9 mouse cellular contexts compared by ENCODE assay signal in genomic region chr6:146751671-146752070, GRCm38 (mm10). TPM values are rescaled to one million over a fixed set of nuclear protein-coding genes. Genes with fewer than 3 reads are reported as not detected.
DNase-seq lines count a peak whose midpoint lies in the region; ATAC-seq and TF ChIP-seq lines count a peak whose summit lies in the region.
"Had no signal": no experiment of that assay in that cellular context is flagged by ENCODE, and none has a peak within 500 bp of the region (broad histone marks: within the 10 kb centered on the region; RNA-seq: fewer than 3 reads in every experiment).

No protein-coding gene starts in this region.

- H3K27me3 ChIP-seq in myocyte (ENCODE audit: control insufficient read depth, insufficient read depth, insufficient read length), result no peaks in the 10 kb centered on the region
- no peaks in the 10 kb centered on the region for H3K27me3 ChIP-seq in hindbrain, embryonic 14.5 days (ENCODE audit: control insufficient read depth, insufficient read depth, low read length)
- H3K27me3 ChIP-seq in forebrain, embryonic 11.5 days (ENCODE audit: control insufficient read depth, insufficient read depth, low read length), result no peaks in the 10 kb centered on the region
- H3K27me3 ChIP-seq: limb, embryonic 13.5 days had no signal

- no peaks in the 10 kb centered on the region for H3K9me3 ChIP-seq in hindbrain, embryonic 14.5 days (ENCODE audit: control insufficient read depth, low read length)
- no peaks in the 10 kb centered on the region for H3K9me3 ChIP-seq in forebrain, embryonic 11.5 days (ENCODE audit: control insufficient read depth, low read length)
- H3K9me3 ChIP-seq: limb, embryonic 13.5 days had no signal

- no peak overlapping the region for H3K9ac ChIP-seq in hindbrain, embryonic 14.5 days
- H3K9ac ChIP-seq in forebrain, embryonic 11.5 days (ENCODE audit: low read length), result no peak overlapping the region
- H3K9ac ChIP-seq: limb, embryonic 13.5 days had no signal

- H3K36me3 ChIP-seq in myocyte (ENCODE audit: control insufficient read depth, insufficient read depth), result no peaks in the 10 kb centered on the region
- H3K36me3 ChIP-seq in hindbrain, embryonic 14.5 days (replicated peaks; ENCODE audit: control insufficient read depth, insufficient read depth), result no peaks in the 10 kb centered on the region
- no peaks in the 10 kb centered on the region for H3K36me3 ChIP-seq in forebrain, embryonic 11.5 days (ENCODE audit: control insufficient read depth, insufficient read depth, low read length)
- H3K36me3 ChIP-seq: limb, embryonic 13.5 days had no signal

- H3K27ac ChIP-seq in hindbrain, embryonic 14.5 days, result no peak overlapping the region
- H3K27ac ChIP-seq in forebrain, embryonic 11.5 days (ENCODE audit: low read depth, low read length), result no peak overlapping the region
- H3K27ac ChIP-seq: limb, embryonic 13.5 days had no signal

- H3K79me2 ChIP-seq in myocyte (ENCODE audit: control insufficient read depth, insufficient read depth), result peaks cover 13% of the 10 kb centered on the region

- peak; percentile 11 for TF ChIP-seq POLR2A in myocyte (IDR thresholded peaks at IDR 0.05; ENCODE audit: insufficient read length, low read depth)

- H3K4me3 ChIP-seq in myocyte, result no peak overlapping the region
- no peak overlapping the region for H3K4me3 ChIP-seq in hindbrain, embryonic 14.5 days (replicated peaks; ENCODE audit: low read length)
- no peak overlapping the region for H3K4me3 ChIP-seq in forebrain, embryonic 11.5 days (ENCODE audit: low read depth, low read length)
- H3K4me3 ChIP-seq: limb, embryonic 13.5 days had no signal

- H3K4me2 ChIP-seq in myocyte (ENCODE audit: low read depth), result peak overlapping the region; percentile 46
- H3K4me2 ChIP-seq in hindbrain, embryonic 14.5 days (replicated peaks), result no peak overlapping the region
- H3K4me2 ChIP-seq in forebrain, embryonic 11.5 days (ENCODE audit: low read depth, low read length, severe bottlenecking), result no peak overlapping the region
- H3K4me2 ChIP-seq: limb, embryonic 13.5 days had no signal

- 65% methylated on average over 1 of the region's 1 CpGs for WGBS in hindbrain, embryonic 14.5 days
- WGBS in forebrain, embryonic 11.5 days, result 92% methylated on average over 1 of the region's 1 CpGs

- no peak for ATAC-seq in hindbrain, embryonic 14.5 days (ENCODE audit: low FRiP score)
- ATAC-seq in forebrain, embryonic 11.5 days (replicated peaks; ENCODE audit: low FRiP score), result no peak

- H3K4me1 ChIP-seq in hindbrain, embryonic 14.5 days (replicated peaks; ENCODE audit: control insufficient read depth, insufficient read depth, low read length), result 0 out of 2 replicates have a peak, but pooled peaks cover 3% of the 10 kb centered on the region
- H3K4me1 ChIP-seq in forebrain, embryonic 11.5 days (replicated peaks; ENCODE audit: control insufficient read depth, insufficient read depth, low read length), result no peaks in the 10 kb centered on the region

- DNase-seq in adrenal gland, adult 8-10 months, result peak; percentile 15
- DNase-seq in adrenal gland, postnatal 14 days, result no peak
- DNase-seq in retina, postnatal 1 day, result peak; percentile 17
- no peak for DNase-seq in retina, embryonic 14.5 days (ENCODE audit: low spot score)
- peak; percentile 33 for DNase-seq in induced T-regulatory cell, adult 2 months (ENCODE audit: low read depth)
- DNase-seq in hindbrain, embryonic 14.5 days (ENCODE audit: low spot score), result no peak
- DNase-seq in forebrain, embryonic 11.5 days (ENCODE audit: low spot score), result no peak

- H3ac ChIP-seq in myocyte (ENCODE audit: control insufficient read depth, insufficient read length), result no peak overlapping the region

TF ChIP-seq in myocyte, 11 proteins besides CTCF, POLR2A, EP300 and RAD21:
- no peak for TF ChIP-seq CEBPB (IDR thresholded peaks at IDR 0.05; ENCODE audit: insufficient read depth, poor library complexity, severe bottlenecking)
- TF ChIP-seq MAX (IDR thresholded peaks at IDR 0.05; ENCODE audit: low read depth), result no peak
- TF ChIP-seq MYOD1 (IDR thresholded peaks at IDR 0.05; ENCODE audit: control insufficient read depth in 1 of 3, insufficient read length in 2 of 3, low read depth in 2 of 3), result no peak
- no peak for TF ChIP-seq MYOG (IDR thresholded peaks at IDR 0.05; ENCODE audit: control insufficient read depth in 1 of 3, insufficient read depth in 1 of 3, insufficient read length in 2 of 3, low read depth in 2 of 3)
- no peak for TF ChIP-seq E2F4 (IDR thresholded peaks at IDR 0.05; ENCODE audit: insufficient read depth)
- no peak for TF ChIP-seq REST (IDR thresholded peaks at IDR 0.05; ENCODE audit: insufficient read depth, insufficient read length)
- no peak for TF ChIP-seq SRF (IDR thresholded peaks at IDR 0.05; ENCODE audit: control insufficient read depth, insufficient read length, low read depth)
- no peak for TF ChIP-seq TCF12 (IDR thresholded peaks at IDR 0.05; ENCODE audit: insufficient read depth, poor library complexity, severe bottlenecking)
- no peak for TF ChIP-seq POLR2AphosphoS2 (IDR thresholded peaks at IDR 0.05; ENCODE audit: insufficient read length, low read depth)
- no peak for TF ChIP-seq TCF3 (IDR thresholded peaks at IDR 0.05; ENCODE audit: insufficient read length, low read depth)
- no peak for TF ChIP-seq USF1 (IDR thresholded peaks at IDR 0.05; ENCODE audit: low read depth)

RNA-seq across cellular contexts. Expression of gene Stk38l, which starts 26.9 kb away (rescaled TPM):
- total RNA-seq in adrenal gland, adult 8-10 months (2022), result 10 to 100 TPM; 24.0 to 26.8 (median 25.9) TPM
- total RNA-seq in adrenal gland, postnatal 14 days (2021), result 17.8 and 18.9 TPM in 2 replicates
- polyA plus RNA-seq in myocyte (2012; fragmentation: generic; extraction: Trizol), result 6.9 TPM
- polyA plus RNA-seq in hindbrain, embryonic 14.5 days (2014; fragmentation: Nextera tagmentation; extraction: Ambion mirVana), result 15.6 and 15.9 TPM in 2 replicates
- 17.7 and 19.0 TPM in 2 replicates for polyA plus RNA-seq in forebrain, embryonic 11.5 days (2014; fragmentation: Nextera tagmentation; extraction: Ambion mirVana)

RNA-seq across cellular contexts. Expression of gene Arntl2, which starts 44.2 kb away (rescaled TPM):
- 1 to 10 TPM; 1.6 to 6.4 (median 3.4) TPM for total RNA-seq in adrenal gland, adult 8-10 months (2022)
- total RNA-seq in adrenal gland, postnatal 14 days (2021), result 1.3 and 3.2 TPM in 2 replicates
- polyA plus RNA-seq in myocyte (2012; fragmentation: generic; extraction: Trizol), result 0.52 TPM
- polyA plus RNA-seq in hindbrain, embryonic 14.5 days (2014; fragmentation: Nextera tagmentation; extraction: Ambion mirVana), result 2.5 TPM in 2 replicates
- 0.86 and 1.3 TPM in 2 replicates for polyA plus RNA-seq in forebrain, embryonic 11.5 days (2014; fragmentation: Nextera tagmentation; extraction: Ambion mirVana)

Comparison
In these comparisons a context has a peak if more than half of its experiments do, and no peak if none do; other contexts are left out.
1. DNase-seq: peak in adrenal gland, adult 8-10 months (single experiment), retina, postnatal 1 day (single experiment) and induced T-regulatory cell, adult 2 months (single experiment); none in adrenal gland, postnatal 14 days (single experiment), retina, embryonic 14.5 days (single experiment), hindbrain, embryonic 14.5 days (single experiment) and forebrain, embryonic 11.5 days (single experiment).